ENCODE assay signal across 23 mouse cellular contexts in the genomic region with DNA sequence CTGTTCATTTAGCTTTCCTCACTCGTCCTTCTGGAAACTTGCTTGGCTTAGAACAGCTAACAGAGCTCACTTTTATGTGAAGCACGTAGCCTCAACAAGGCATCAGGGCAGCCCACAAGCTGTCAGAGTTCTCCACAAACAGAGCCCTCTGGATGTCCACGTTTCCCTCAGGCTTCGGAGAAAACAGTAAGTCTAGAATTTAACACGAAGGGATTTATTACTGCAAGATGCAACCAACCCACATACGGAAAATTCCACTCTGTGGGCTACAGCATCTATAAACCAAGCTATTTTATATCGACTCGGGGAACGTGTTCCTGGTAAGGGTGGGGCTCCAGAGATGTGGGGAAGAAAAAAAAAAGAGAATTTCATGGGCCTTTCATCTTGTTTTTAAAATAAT.
DNase-seq lines count a peak whose midpoint lies in the region; TF ChIP-seq lines count a peak whose summit lies in the region.
"Had no signal": no experiment of that assay in that cellular context is flagged by ENCODE, and none has a peak within 500 bp of the region (broad histone marks: within the 10 kb centered on the region; RNA-seq: fewer than 3 reads in every experiment).

No protein-coding gene starts in this region.

- 77% methylated on average over 9 of the region's 9 CpGs for WGBS in lung, adult 2 months

- H3K27ac ChIP-seq in left cerebral cortex, adult 2 months, result peak overlapping the region; percentile 28
- H3K27ac ChIP-seq: hindbrain, embryonic 13.5 days; kidney, embryonic 15.5 days; layer of hippocampus, adult 2 months; liver, embryonic 14.5 days had no signal

- H3K4me3 ChIP-seq in left cerebral cortex, adult 2 months, result no peak overlapping the region
- H3K4me3 ChIP-seq in lung, adult 2 months (replicated peaks; ENCODE audit: extremely low read depth, low read depth, low read length), result no peak overlapping the region
- H3K4me3 ChIP-seq: hindbrain, embryonic 13.5 days; kidney, embryonic 15.5 days; layer of hippocampus, adult 2 months had no signal

- peak; percentile 29 to 52 for DNase-seq in frontal cortex, adult 2 months (ENCODE audit: extremely low spot score in 1 of 2, low spot score in 1 of 2)
- no peak for DNase-seq in frontal cortex, postnatal 10 days (ENCODE audit: low spot score in 2 of 2)
- DNase-seq in left cerebral cortex, adult 2 months (ENCODE audit: extremely low spot score in 1 of 2, low spot score in 2 of 2), result no peak
- DNase-seq in left cerebral cortex, postnatal 4 days, result no peak
- peak; percentile 51 to 52 for DNase-seq in right cerebral cortex, adult 2 months (ENCODE audit: low spot score in 2 of 2)
- DNase-seq in right cerebral cortex, postnatal 10 days (ENCODE audit: low spot score in 2 of 2), result no peak
- no peak for DNase-seq in lung, adult 2 months
- DNase-seq: adrenal gland, postnatal 14 days; cerebellum, adult 11-12 months; cerebellum, adult 9-11 months; gastrocnemius, postnatal 25 days; heart, adult 18-20 months; heart, postnatal 4 days; kidney, adult 11 months; kidney, postnatal 36 days; liver; lung, embryonic 14.5 days; lung, postnatal 14 days; midbrain, embryonic 14.5 days had no signal

- intact Hi-C loops in left cerebral cortex, adult 2 months (cut with DNase I), result no loop called here
- intact Hi-C loops in left cerebral cortex, postnatal 4 days (cut with DNase I), result no loop called here

- no peak for TF ChIP-seq POLR2A in lung, adult 2 months (IDR thresholded peaks at IDR 0.05; ENCODE audit: borderline replicate concordance, extremely low read depth, low read depth, low read length)

- no peaks in the 10 kb centered on the region for H3K4me1 ChIP-seq in lung, adult 2 months (ENCODE audit: control insufficient read depth, insufficient read depth, low read length)
- H3K4me1 ChIP-seq: kidney, embryonic 15.5 days had no signal

- TF ChIP-seq CTCF in left cerebral cortex, adult 2 months (IDR thresholded peaks at IDR 0.05), result no peak
- no peak for TF ChIP-seq CTCF in lung, adult 2 months (IDR thresholded peaks at IDR 0.05; ENCODE audit: insufficient read depth, low read length)

Comparison
In these comparisons a context has a peak if more than half of its experiments do, and no peak if none do; other contexts are left out.
1. DNase-seq: peak in frontal cortex, adult 2 months (2 of 2) and right cerebral cortex, adult 2 months (2 of 2); none in frontal cortex, postnatal 10 days (0 of 2), left cerebral cortex, adult 2 months (0 of 2), left cerebral cortex, postnatal 4 days (single experiment), right cerebral cortex, postnatal 10 days (0 of 2) and lung, adult 2 months (single experiment).